Mouse (Mus musculus) intestine, embryonic 15.5 days (tissue): ENCODE results near the gene Cbx7. TPM values are rescaled to one million over a fixed set of nuclear protein-coding genes. Genes with fewer than 3 reads are reported as not detected.

Experiments
- ATAC-seq: fragments of 200-750 bp; cut with Nextera tagmentation; 2 replicates; pipeline ENCODE4 v1.8.0; 2017; ENCODE audit warnings: moderate TSS enrichment, moderate library complexity
- H3K27ac ChIP-seq: fragments of 300-500 bp; sonication (generic); 2 replicates; pipeline ENCODE4 v1.5.1; 2015; ENCODE audit warnings: mild to moderate bottlenecking, inconsistent platforms
- H3K27me3 ChIP-seq: fragments of 300-500 bp; sonication (generic); replicated peaks from 2 replicates; pipeline ENCODE4 v1.6.1; 2015; ENCODE audit warnings: inconsistent platforms
- H3K36me3 ChIP-seq: fragments of 300-500 bp; sonication (generic); 2 replicates; pipeline ENCODE4 v1.6.1; 2015; ENCODE audit warnings: inconsistent platforms
- H3K4me1 ChIP-seq: fragments of 300-500 bp; sonication (generic); replicated peaks from 2 replicates; pipeline ENCODE4 v1.6.1; 2015; ENCODE audit warnings: inconsistent platforms
- H3K4me2 ChIP-seq: fragments of 300-500 bp; sonication (generic); replicated peaks from 2 replicates; pipeline ENCODE4 v1.6.1; 2015; ENCODE audit warnings: mild to moderate bottlenecking, inconsistent platforms
- H3K4me3 ChIP-seq: fragments of 300-500 bp; sonication (generic); replicated peaks from 2 replicates; pipeline ENCODE4 v1.5.1; 2015; ENCODE audit warnings: inconsistent platforms
- H3K9ac ChIP-seq: fragments of 300-500 bp; sonication (generic); 2 replicates; pipeline ENCODE4 v1.6.1; 2015; ENCODE audit warnings: inconsistent platforms
- H3K9me3 ChIP-seq: fragments of 300-500 bp; sonication (generic); 2 replicates; pipeline ENCODE4 v1.6.1; 2016; ENCODE audit warnings: inconsistent platforms
- WGBS: fragments of 180-500 bp; shearing (Covaris S2); methylation state at CpG from one replicate; pipeline ENCODE4 v1.1.7; 2015; 5-methylcytosine and 5-hydroxymethylcytosine counted together
- polyA plus RNA-seq: library from polyadenylated mRNA; unstranded; fragments of >200 nt; fragmentation: Nextera tagmentation; extraction: Ambion mirVana; gene quantifications from 2 replicates; pipeline ENCODE4 v1.2.1, GENCODE M21; 2015

Cbx7 gene
- polyA plus RNA-seq, 1 experiment from 2014 or later: 4.6 TPM

GRCm38 (mm10) chr15:79878725-79879136 is 92.2 kb downstream of the Cbx7 start:
- Histone ChIP-seq H3K4me1 (peaks cover 6% of the 10 kb centered on the region), H3K9ac (no peak overlapping the region), H3K27ac (peak overlapping the region; percentile 42; the same call in 1 of the 2 replicates), H3K27me3 (no peaks in the 10 kb centered on the region), H3K4me3 (no peak overlapping the region), H3K36me3 (no peaks in the 10 kb centered on the region), H3K9me3 (no peaks in the 10 kb centered on the region), H3K4me2 (peak overlapping the region; percentile 0; the same call in 1 of the 2 replicates)
- WGBS: 70% methylated on average over 6 of the region's 6 CpGs
- ATAC-seq: 0 out of 2 replicates have a peak, but pooled peaks have one; percentile 8

DNA sequence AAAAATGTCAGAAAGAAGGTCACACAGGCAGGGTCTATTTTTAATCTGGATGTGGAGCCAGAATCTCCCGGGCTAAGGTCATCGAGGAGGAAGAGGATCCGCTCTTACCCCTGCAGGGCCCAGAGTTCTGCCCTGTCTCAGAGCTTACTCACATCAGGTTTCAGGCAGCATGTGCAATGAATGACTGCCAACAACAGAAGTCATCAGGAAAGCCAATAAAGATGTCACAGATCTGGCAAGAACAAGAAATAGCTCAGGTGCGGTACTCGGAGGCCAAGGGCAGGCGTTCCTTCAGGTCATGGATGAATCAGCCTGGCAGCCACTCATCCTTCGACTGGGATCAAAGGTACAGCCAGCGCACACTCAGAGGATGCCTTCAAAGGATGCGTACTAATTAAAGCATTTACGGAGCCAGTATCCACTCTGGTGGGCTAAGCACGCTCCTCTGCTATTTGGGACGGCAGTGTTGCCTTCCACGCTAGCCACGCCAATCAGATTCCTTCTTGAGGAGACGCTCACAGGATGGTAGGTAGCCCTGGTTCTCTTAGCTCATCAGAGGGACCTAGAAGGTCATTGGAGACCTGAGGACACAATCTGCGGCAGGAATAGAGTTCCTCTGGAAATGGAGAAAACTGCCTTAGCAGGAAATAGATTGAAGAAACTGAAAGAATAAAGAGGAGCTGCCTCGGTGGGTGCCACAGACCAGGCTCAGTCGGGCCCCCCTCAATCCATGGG is 95.5 kb downstream of the Cbx7 start:
- Histone ChIP-seq H3K9me3 (no peaks in the 10 kb centered on the region), H3K4me2 (no peak overlapping the region), H3K27me3 (no peaks in the 10 kb centered on the region), H3K4me1 (peaks cover 6% of the 10 kb centered on the region), H3K36me3 (no peaks in the 10 kb centered on the region), H3K4me3 (no peak overlapping the region), H3K9ac (no peak overlapping the region), H3K27ac (no peak overlapping the region)
- WGBS: 83% methylated on average over 18 of the region's 18 CpGs
- no peak for ATAC-seq

- no peak overlapping the region for H3K9ac ChIP-seq
- no peak for ATAC-seq
- WGBS: 65% methylated on average over 2 of the region's 2 CpGs
Observed at GRCm38 (mm10) chr15:79873995-79874394, 96.9 kb downstream of the Cbx7 start.

DNA sequence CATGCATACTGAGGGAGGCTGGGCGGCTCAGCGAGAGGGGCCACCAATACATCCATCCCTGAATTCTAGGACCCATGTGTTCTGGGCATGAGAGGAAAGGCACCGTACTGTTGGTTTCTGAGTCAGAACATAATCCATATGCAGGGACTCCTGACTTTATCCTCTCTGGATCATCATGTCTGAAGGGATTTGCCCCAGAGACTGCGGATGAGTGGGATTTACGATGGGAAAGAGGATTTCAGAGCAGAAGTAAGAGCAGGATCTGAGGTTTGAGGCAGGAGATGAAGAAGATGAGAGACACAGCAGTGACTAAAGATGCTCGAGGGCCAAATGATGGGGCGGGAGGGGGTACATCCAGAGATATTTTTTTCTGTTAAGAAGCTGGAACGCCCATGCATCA is 97.4 kb downstream of the Cbx7 start:
- no peaks in the 10 kb centered on the region for H3K4me1 ChIP-seq
- H3K36me3 ChIP-seq: no peaks in the 10 kb centered on the region
- no peaks in the 10 kb centered on the region for H3K9me3 ChIP-seq
- H3K4me3 ChIP-seq: no peak overlapping the region
- no peak overlapping the region for H3K9ac ChIP-seq
- H3K27ac ChIP-seq: no peak overlapping the region
- ATAC-seq: no peak
- no peak overlapping the region for H3K4me2 ChIP-seq
- 87% methylated on average over 8 of the region's 8 CpGs for WGBS
- no peaks in the 10 kb centered on the region for H3K27me3 ChIP-seq

More at GRCm38 (mm10) chr15:79873995-79874394, 96.9 kb downstream of the Cbx7 start:
- H3K27ac ChIP-seq: no peak overlapping the region
- H3K4me3 ChIP-seq: no peak overlapping the region
- H3K4me1 ChIP-seq: no peaks in the 10 kb centered on the region; the same call in 1 of the 2 replicates
- H3K36me3 ChIP-seq: no peaks in the 10 kb centered on the region
- no peak overlapping the region for H3K4me2 ChIP-seq
- no peaks in the 10 kb centered on the region for H3K27me3 ChIP-seq
- H3K9me3 ChIP-seq: no peaks in the 10 kb centered on the region

DNA sequence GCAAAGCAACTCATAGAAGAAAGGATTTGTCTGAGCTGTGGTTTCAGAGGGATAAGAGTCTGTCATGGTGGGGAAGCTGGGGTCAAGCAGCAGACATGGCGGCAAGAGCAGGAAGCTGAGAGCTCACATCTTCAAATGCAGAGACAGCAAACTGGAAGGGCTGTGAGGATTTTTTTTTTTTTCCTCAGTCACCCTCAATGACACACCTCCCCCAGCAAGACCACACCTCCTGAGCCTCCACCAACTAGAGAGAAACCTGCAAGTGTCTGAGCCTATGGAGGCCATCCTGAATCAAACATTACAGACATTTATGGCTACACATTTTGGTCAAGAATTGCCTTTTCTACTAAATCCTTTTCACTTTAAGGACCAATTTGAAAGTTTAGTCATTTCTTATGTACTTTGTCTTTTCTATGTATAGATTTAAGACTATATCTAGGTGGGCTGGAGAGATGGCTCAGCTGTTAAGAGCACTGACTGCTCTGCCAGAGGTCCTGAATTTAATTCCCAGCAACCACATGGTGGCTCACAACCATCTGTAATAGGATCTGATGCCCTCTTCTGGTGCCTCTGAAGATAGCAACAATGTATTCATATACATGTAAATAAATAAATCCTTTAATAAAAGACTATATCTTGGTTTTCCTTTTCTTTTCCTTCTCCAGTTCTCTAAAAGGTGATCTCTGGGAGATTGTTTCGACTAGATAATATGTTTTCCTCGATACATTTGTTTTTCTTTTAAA is 103.5 kb downstream of the Cbx7 start:
- H3K9me3 ChIP-seq: no peaks in the 10 kb centered on the region
- H3K27me3 ChIP-seq: no peaks in the 10 kb centered on the region
- WGBS: 86% methylated on average over 3 of the region's 3 CpGs
- no peak for ATAC-seq
- H3K4me2 ChIP-seq: no peak overlapping the region
- H3K4me1 ChIP-seq: no peaks in the 10 kb centered on the region
- H3K4me3 ChIP-seq: no peak overlapping the region
- no peak overlapping the region for H3K27ac ChIP-seq
- no peaks in the 10 kb centered on the region for H3K36me3 ChIP-seq
- no peak overlapping the region for H3K9ac ChIP-seq

Other genes starting within 250 kb of the Cbx7 start
- gene Sun2, start 228.6 kb downstream of the Cbx7 start, polyA plus RNA-seq: 3.4 and 4.5 TPM in 2 replicates
- gene Dnal4, start 193.3 kb downstream of the Cbx7 start, polyA plus RNA-seq: 42.6 and 44.5 TPM in 2 replicates
- gene Nptxr, start 166.4 kb downstream of the Cbx7 start, polyA plus RNA-seq: 2.8 and 3.3 TPM in 2 replicates
- gene Npcd, start 136.9 kb downstream of the Cbx7 start, polyA plus RNA-seq: 0.23 and 0.27 TPM in 2 replicates
- gene Cbx6, start 136.4 kb downstream of the Cbx7 start, polyA plus RNA-seq: 39.1 and 39.7 TPM in 2 replicates
- 13.1 and 15.4 TPM in 2 replicates for gene Apobec3, start 79.5 kb downstream of the Cbx7 start, polyA plus RNA-seq
- 7.2 and 8.3 TPM in 2 replicates for gene Pdgfb, start 43.9 kb upstream of the Cbx7 start, polyA plus RNA-seq
- gene Syngr1, start 120.2 kb upstream of the Cbx7 start, polyA plus RNA-seq: 18.2 and 18.7 TPM in 2 replicates
- gene Rpl3, start 120.7 kb upstream of the Cbx7 start, polyA plus RNA-seq: 1,109 and 1,134 TPM in 2 replicates
- gene Tab1, start 162.0 kb upstream of the Cbx7 start, polyA plus RNA-seq: 28.5 and 29.0 TPM in 2 replicates
- gene Mgat3, start 202.6 kb upstream of the Cbx7 start, polyA plus RNA-seq: 12.1 and 13.6 TPM in 2 replicates